Mouse (Mus musculus) activated CD4-positive, CD25-positive, alpha-beta regulatory T cell (primary cell): Measurements from ENCODE around the gene Inpp5k. TPM values are rescaled to one million over a fixed set of nuclear protein-coding genes. Genes with fewer than 3 reads are reported as not detected.

Experiments
- polyA plus RNA-seq, 2 experiments: library from polyadenylated mRNA; unstranded; fragments of 100-300 nt; shearing (Covaris generic); gene quantifications; one replicate each; pipeline ENCODE4 v1.2.1; 2017

Gene Inpp5k
- polyA plus RNA-seq, result 100 to 1,000 TPM; 121 to 145 TPM

DNA sequence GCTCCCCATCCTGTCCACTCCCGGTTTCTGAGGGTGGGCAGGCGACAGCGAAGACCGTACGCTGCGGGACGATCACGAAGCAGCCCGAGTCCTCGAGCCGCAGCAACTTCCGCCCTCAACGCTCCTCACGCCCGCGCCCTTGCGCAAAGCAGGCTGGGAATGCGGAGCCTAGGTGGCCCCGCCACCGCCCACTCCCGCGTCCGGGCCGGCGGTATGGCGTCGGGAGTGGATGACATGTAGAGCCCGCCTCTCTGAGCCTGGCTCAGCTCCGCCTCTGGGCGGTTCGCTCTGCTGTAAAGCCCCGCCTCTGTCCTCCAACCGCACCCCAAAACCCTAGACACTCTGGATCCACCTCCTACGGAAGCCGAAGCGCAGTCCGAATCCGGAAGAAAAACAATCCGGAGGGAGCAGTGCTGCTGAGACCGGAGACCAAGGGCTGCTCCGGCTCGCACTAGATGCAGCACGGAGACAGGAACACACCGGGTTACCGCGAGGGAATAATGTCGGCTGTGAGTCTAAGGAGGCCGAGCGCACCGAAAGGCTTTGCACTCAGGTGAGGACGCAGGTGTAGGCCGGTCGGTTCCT, at the start of gene Inpp5k:
Gene Inpp5k, plus strand, starts transcription at position 344 of the 585 bp plus-strand sequence.

DNA sequence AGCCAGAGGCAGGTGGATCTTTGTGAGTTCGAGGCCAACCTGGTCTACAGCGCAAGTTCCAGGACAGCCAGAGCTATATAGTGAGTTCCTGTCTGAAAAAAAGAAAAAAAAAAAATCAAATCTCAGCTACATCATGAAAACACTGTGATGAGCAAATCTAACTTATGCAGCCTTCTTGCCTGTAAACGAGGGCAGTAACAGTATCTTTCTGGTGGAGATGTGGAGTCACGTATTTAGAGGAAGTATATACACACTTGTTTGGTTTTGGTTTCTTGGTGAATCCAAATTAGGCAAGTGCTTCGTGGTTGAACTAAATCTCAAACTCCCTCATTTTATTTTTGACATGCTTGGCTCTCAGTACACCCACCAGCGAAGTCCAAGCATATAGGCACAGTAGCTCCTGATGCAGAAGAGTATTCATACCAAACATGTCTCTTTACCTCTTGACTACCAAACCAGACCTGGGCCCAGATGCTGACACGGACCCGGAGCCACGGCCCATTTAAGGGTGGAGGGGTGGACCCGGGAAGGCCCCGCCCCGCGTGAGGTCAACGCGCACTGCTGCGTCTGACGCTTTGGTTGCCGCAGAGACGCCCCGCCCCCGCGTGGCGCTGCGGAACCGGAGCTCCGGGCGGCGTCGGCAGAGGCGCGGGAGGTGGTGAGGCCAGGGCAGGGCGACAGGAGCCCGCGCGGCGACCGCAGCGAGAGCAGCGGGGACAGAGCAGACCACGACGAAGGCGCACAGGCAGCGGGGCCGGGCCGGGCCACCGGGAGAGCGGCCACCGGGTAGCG, 43.1 kb upstream of the Inpp5k start, which contains the start of gene Pitpna:
Gene Pitpna, plus strand, starts transcription at position 605 of the 792 bp plus-strand sequence.

DNA sequence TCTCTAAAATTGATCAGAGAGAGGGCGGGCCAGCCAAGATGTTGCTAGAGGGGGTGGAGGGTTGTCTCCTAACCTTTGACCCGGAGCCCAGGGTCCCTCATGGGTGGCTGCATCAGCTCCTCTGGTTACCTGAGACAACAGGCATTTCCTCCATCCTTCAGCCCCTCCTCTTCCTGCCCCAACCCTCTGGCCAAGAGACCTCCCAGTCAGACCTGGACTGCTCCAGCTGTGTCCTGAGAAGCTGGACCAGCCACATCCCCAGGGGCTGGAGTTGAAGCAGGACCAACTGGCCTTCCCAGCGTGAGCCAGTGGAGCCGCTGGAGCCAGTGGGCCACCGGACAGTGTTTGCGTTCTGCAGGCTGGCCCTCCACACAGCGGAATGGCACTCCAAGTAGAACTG, 19.5 kb downstream of the Inpp5k start, which contains the start of gene Myo1c:
Gene Myo1c, plus strand, starts transcription at position 194 of the 400 bp plus-strand sequence.

DNA sequence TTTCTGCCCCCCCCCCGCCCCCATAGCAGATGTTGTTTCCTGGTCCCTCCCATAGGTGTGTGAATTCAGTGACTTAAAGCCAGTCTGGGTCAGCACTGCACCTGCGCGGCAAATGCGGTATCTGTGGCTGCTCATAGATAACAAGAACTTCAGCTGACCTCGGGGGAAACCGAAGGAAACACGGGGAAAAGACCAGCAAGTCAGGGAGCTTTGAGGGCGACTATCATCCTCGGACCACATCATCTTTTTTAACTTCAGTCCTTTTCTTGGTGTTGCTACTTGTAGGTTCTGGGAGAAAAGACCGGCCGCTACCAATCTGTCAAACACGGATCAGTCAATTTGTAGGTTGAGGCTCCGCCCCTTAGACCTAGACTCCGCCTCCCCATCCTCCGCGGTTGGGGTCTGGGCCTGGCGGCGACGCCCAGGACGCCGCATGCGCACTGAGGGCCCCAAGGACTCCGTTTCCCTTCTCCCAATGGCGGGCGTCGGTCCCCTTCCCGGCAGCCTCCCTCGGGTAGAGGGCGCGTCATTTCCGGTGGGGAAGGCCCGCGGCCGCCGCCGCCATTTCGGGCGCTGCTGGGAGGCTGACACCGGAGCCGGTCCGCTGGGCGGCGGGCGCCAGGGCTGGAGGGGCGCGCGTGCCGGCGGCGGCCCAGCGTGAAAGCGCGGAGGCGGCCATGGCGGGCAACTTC, 48.1 kb downstream of the Inpp5k start, which contains the start of gene Crk:
Gene Crk, plus strand, starts transcription at position 513 of the 692 bp plus-strand sequence.

Other genes starting within 250 kb of the Inpp5k start
- gene Serpinf1, start 208.3 kb upstream of the Inpp5k start, polyA plus RNA-seq, result 1 to 10 TPM; 2.2 to 2.9 TPM
- gene Serpinf2, start 191.4 kb upstream of the Inpp5k start, polyA plus RNA-seq, result under 1 TPM in 1 of 2 experiments, not detected in 1; 0.16 TPM
- 10 to 100 TPM in 1 of 2 experiments, 1 to 10 TPM in 1; 6.4 to 20.4 TPM for gene Wdr81, start 176.3 kb upstream of the Inpp5k start, polyA plus RNA-seq
- gene Tlcd2, start 169.3 kb upstream of the Inpp5k start, polyA plus RNA-seq, result 1 to 10 TPM; 1.8 to 4.8 TPM
- 10 to 100 TPM; 30.8 to 46.5 TPM for gene Prpf8, start 144.2 kb upstream of the Inpp5k start, polyA plus RNA-seq
- gene Rilp, start 120.9 kb upstream of the Inpp5k start, polyA plus RNA-seq, result not detected
- gene Scarf1, start 117.4 kb upstream of the Inpp5k start, polyA plus RNA-seq, result 1 to 10 TPM in 1 of 2 experiments, under 1 TPM in 1; 0.89 to 1.2 TPM
- 10 to 100 TPM; 29.9 to 75.0 TPM for gene Slc43a2, start 99.3 kb upstream of the Inpp5k start, polyA plus RNA-seq
- gene Pitpna, start 42.9 kb upstream of the Inpp5k start, polyA plus RNA-seq, result 100 to 1,000 TPM; 352 to 377 TPM
- 10 to 100 TPM; 18.2 to 34.4 TPM for gene Myo1c, start 19.5 kb downstream of the Inpp5k start, polyA plus RNA-seq
- gene Crk, start 48.3 kb downstream of the Inpp5k start, polyA plus RNA-seq, result 10 to 100 TPM; 46.8 to 48.2 TPM
- 100 to 1,000 TPM; 200 to 268 TPM for gene Ywhae, start 101.9 kb downstream of the Inpp5k start, polyA plus RNA-seq
- gene Doc2b, start 165.1 kb downstream of the Inpp5k start, polyA plus RNA-seq, result not detected